In the genomic region with DNA sequence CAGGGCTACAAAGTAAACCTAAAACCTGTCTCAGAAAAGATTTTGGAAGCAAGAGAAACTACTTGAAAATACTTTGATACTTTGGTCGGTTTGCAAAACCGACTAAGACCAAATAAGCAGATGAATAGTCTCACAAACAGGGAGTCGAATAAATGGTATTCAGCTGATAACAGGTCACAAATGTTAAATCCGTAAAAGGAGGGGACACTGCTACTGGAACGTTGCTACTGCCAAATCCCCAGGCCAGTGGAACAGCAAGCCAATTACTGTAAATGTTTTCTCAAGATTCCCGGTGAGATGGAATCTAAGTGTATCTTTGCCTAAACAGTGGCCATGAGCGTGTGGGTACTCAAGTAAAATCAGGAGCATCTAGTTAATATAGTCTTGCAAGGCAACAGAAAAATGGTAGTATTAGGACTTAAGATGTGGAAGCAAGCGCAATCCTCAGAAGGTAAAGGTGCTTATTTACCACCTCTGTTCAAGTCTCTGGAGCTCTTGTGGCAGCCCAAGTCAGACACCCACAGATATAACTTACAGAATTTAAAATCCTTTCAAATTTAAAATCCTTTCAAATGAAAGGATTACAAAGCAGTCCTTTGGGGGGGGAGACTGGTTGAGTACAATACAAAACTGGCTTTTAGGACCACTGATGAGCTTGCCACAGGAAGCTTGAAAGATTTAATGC, we compare ENCODE assay signal across 8 mouse cellular contexts. TPM values are rescaled to one million over a fixed set of nuclear protein-coding genes. Genes with fewer than 3 reads are reported as not detected.
DNase-seq lines count a peak whose midpoint lies in the region; ATAC-seq and TF ChIP-seq lines count a peak whose summit lies in the region.

No protein-coding gene starts in this region.

- peak overlapping the region; percentile 100 for H3K27ac ChIP-seq in kidney, embryonic 15.5 days
- peak overlapping the region; percentile 87 for H3K27ac ChIP-seq in brown adipose tissue, adult 24 weeks (replicated peaks; ENCODE audit: low read depth, low read length)
- peak overlapping the region; percentile 100 for H3K27ac ChIP-seq in hindbrain, embryonic 15.5 days (replicated peaks)
- peak overlapping the region; percentile 100 for H3K27ac ChIP-seq in midbrain, postnatal 0 days (ENCODE audit: low read depth, low read length)

- H3K9ac ChIP-seq in kidney, embryonic 15.5 days: peak overlapping the region; percentile 80
- peak overlapping the region; percentile 75 for H3K9ac ChIP-seq in hindbrain, embryonic 15.5 days
- peak overlapping the region; percentile 77 for H3K9ac ChIP-seq in midbrain, postnatal 0 days (replicated peaks; ENCODE audit: low read length, poor library complexity, severe bottlenecking)

- peaks cover 43% of the 10 kb centered on the region for H3K36me3 ChIP-seq in kidney, embryonic 15.5 days
- peaks cover 33% of the 10 kb centered on the region for H3K36me3 ChIP-seq in hindbrain, embryonic 15.5 days
- H3K36me3 ChIP-seq in midbrain, postnatal 0 days (ENCODE audit: insufficient read depth, low read length): peaks cover 17% of the 10 kb centered on the region; the same call in 1 of the 2 replicates

- 15% methylated on average over 8 of the region's 8 CpGs for WGBS in kidney, embryonic 15.5 days
- WGBS in hindbrain, embryonic 15.5 days: 19% methylated on average over 8 of the region's 8 CpGs
- WGBS in midbrain, postnatal 0 days: 14% methylated on average over 8 of the region's 8 CpGs

- no peak for ATAC-seq in kidney, embryonic 15.5 days (replicated peaks; ENCODE audit: low FRiP score)
- no peak for ATAC-seq in hindbrain, embryonic 15.5 days (ENCODE audit: low FRiP score, low read depth)
- no peak for ATAC-seq in midbrain, postnatal 0 days (ENCODE audit: low FRiP score)

- H3K4me2 ChIP-seq in kidney, embryonic 15.5 days: peak overlapping the region; percentile 63
- peak overlapping the region; percentile 64 for H3K4me2 ChIP-seq in hindbrain, embryonic 15.5 days
- H3K4me2 ChIP-seq in midbrain, postnatal 0 days (ENCODE audit: low read depth, low read length, poor library complexity, severe bottlenecking): peak overlapping the region; percentile 62

- no peak for DNase-seq in kidney, postnatal 25 days
- peak; percentile 31 for DNase-seq in midbrain, postnatal 0 days (ENCODE audit: low spot score)
- no peak for DNase-seq in frontal cortex, postnatal 36 days (ENCODE audit: low spot score in 2 of 2)
- DNase-seq in adrenal gland, postnatal 14 days: no peak
- DNase-seq in retina, embryonic 14.5 days (ENCODE audit: low spot score): no peak

- H3K4me1 ChIP-seq in kidney, embryonic 15.5 days: peaks cover 30% of the 10 kb centered on the region
- H3K4me1 ChIP-seq in brown adipose tissue, adult 24 weeks (ENCODE audit: control insufficient read depth, insufficient read depth, insufficient read length, low read length): no peaks in the 10 kb centered on the region; the same call in 1 of the 2 replicates
- H3K4me1 ChIP-seq in hindbrain, embryonic 15.5 days (replicated peaks): peaks cover 33% of the 10 kb centered on the region
- peaks cover 11% of the 10 kb centered on the region; the same call in 1 of the 2 replicates for H3K4me1 ChIP-seq in midbrain, postnatal 0 days (ENCODE audit: insufficient read depth, low read length)

- H3K9me3 ChIP-seq in kidney, embryonic 15.5 days (replicated peaks): no peaks in the 10 kb centered on the region
- no peaks in the 10 kb centered on the region for H3K9me3 ChIP-seq in hindbrain, embryonic 15.5 days
- H3K9me3 ChIP-seq in midbrain, postnatal 0 days (ENCODE audit: low read length): no peaks in the 10 kb centered on the region

- H3K4me3 ChIP-seq in kidney, embryonic 15.5 days (replicated peaks): peak overlapping the region; percentile 71
- peak overlapping the region; percentile 85 for H3K4me3 ChIP-seq in brown adipose tissue, adult 24 weeks (ENCODE audit: insufficient read depth, low read depth, low read length)
- peak overlapping the region; percentile 50 for H3K4me3 ChIP-seq in hindbrain, embryonic 15.5 days
- peak overlapping the region; percentile 65 for H3K4me3 ChIP-seq in midbrain, postnatal 0 days (ENCODE audit: low read depth, low read length)

- no peak for TF ChIP-seq CTCF in midbrain, postnatal 0 days (IDR thresholded peaks at IDR 0.05)

- H3K27me3 ChIP-seq in kidney, embryonic 15.5 days: no peaks in the 10 kb centered on the region
- no peaks in the 10 kb centered on the region for H3K27me3 ChIP-seq in hindbrain, embryonic 15.5 days
- H3K27me3 ChIP-seq in midbrain, postnatal 0 days (ENCODE audit: insufficient read depth, low read length): no peaks in the 10 kb centered on the region

RNA-seq across cellular contexts. Expression of a gene that starts 1.2 kb away (rescaled TPM):
- 139 and 149 TPM in 2 replicates for polyA plus RNA-seq in kidney, embryonic 15.5 days (2015; fragmentation: Nextera tagmentation; extraction: Ambion mirVana)
- polyA plus RNA-seq in brown adipose tissue, adult 24 weeks (2012; ENCODE audit: insufficient read depth, insufficient read length, missing spikeins): 314 and 362 TPM in 2 replicates
- polyA plus RNA-seq in hindbrain, embryonic 15.5 days (2015; fragmentation: Nextera tagmentation; extraction: Ambion mirVana): 110 and 131 TPM in 2 replicates
- 32.0 and 57.6 TPM in 2 replicates for total RNA-seq in midbrain, postnatal 0 days (2014; rRNA removed)
- polyA plus RNA-seq in midbrain, postnatal 0 days (2015; fragmentation: Nextera tagmentation; extraction: Ambion mirVana): 92.4 and 108 TPM in 2 replicates
- total RNA-seq in adrenal gland, postnatal 14 days (2021): 88.1 and 107 TPM in 2 replicates

RNA-seq across cellular contexts. Expression of a gene that starts 17.4 kb away (rescaled TPM):
- 403 and 407 TPM in 2 replicates for polyA plus RNA-seq in kidney, embryonic 15.5 days (2015; fragmentation: Nextera tagmentation; extraction: Ambion mirVana)
- polyA plus RNA-seq in brown adipose tissue, adult 24 weeks (2012; ENCODE audit: insufficient read depth, insufficient read length, missing spikeins): 168 and 235 TPM in 2 replicates
- 278 and 287 TPM in 2 replicates for polyA plus RNA-seq in hindbrain, embryonic 15.5 days (2015; fragmentation: Nextera tagmentation; extraction: Ambion mirVana)
- 177 and 211 TPM in 2 replicates for total RNA-seq in midbrain, postnatal 0 days (2014; rRNA removed)
- polyA plus RNA-seq in midbrain, postnatal 0 days (2015; fragmentation: Nextera tagmentation; extraction: Ambion mirVana): 136 and 161 TPM in 2 replicates
- 419 and 430 TPM in 2 replicates for total RNA-seq in adrenal gland, postnatal 14 days (2021)
